Mouse (Mus musculus): ENCODE measurements around the gene Vcp. TPM values are rescaled to one million over a fixed set of nuclear protein-coding genes. Genes with fewer than 3 reads are reported as not detected.

The Vcp gene
- polyA plus RNA-seq, 1 experiment from 2014 or later = 519 TPM

DNA sequence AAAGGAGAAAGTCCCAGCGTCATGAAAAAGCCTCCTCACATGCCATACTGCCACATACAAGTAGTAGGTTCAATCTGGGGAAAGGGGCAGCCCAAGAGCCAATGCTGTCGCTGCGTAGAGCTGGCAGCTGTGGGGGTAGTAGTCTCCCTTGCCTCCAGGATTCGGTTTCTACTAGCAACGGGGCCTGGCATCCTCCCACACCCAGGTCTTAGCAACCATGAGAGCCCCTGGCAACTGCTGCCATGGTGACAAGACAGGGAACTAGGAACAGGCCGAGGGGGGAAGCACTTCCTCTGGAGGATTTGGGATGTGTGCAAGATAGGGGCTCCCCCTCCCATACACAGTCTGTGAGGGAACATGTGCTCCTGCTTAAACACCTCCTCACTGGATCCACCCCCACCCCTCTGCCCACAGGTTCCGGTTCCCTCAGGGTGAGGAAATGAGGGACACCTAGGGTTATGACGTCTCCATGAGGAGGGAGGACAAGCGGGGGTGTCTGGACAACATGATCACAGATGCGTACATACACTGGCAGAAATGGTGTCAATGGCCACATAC lies 53.5 kb downstream of the Vcp start:
- H3K4me2 ChIP-seq (ENCODE audit: low read depth, low read length) = no peak overlapping the region
- H3K9ac ChIP-seq (ENCODE audit: low read length) = no peak overlapping the region
- peaks cover 7% of the 10 kb centered on the region; the same call in 1 of the 2 replicates for H3K27me3 ChIP-seq (ENCODE audit: control insufficient read depth, insufficient read depth, low read depth, low read length)
- no peak for ATAC-seq (ENCODE audit: low read depth)
- no peak overlapping the region for H3K4me3 ChIP-seq (ENCODE audit: low read length)
- no peaks in the 10 kb centered on the region for H3K9me3 ChIP-seq (ENCODE audit: control insufficient read depth, low read length)
- WGBS = 49% methylated on average over 10 of the region's 10 CpGs
- H3K4me1 ChIP-seq (replicated peaks; ENCODE audit: control insufficient read depth, insufficient read depth, low read length) = peaks cover 13% of the 10 kb centered on the region
- H3K27ac ChIP-seq (ENCODE audit: low read length) = no peak overlapping the region
- no peaks in the 10 kb centered on the region for H3K36me3 ChIP-seq (ENCODE audit: control insufficient read depth, insufficient read depth, low read length)

DNA sequence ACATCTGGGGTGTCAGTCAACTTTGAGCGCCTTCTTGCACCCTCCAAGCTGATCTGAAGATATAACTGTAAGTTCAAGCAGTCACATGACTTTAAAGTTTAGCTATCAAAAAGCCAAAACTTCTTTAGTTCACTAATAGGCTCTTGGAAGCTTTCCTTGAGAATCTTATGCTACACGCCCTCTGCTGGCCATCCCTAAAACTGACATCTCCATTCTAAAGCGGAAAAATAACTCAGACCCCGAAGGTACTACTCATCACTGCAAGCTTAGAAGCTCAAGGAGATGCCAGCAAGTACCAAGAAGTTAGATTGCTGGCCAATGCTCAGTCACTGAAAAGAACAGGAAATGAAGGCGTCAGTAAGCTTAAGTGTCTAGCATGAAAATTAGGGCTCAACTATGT lies 54.4 kb downstream of the Vcp start:
- no peak for ATAC-seq (ENCODE audit: low read depth)
- no peak overlapping the region for H3K4me3 ChIP-seq (ENCODE audit: low read length)
- H3K9ac ChIP-seq (ENCODE audit: low read length) = no peak overlapping the region
- 5% methylated on average over 5 of the region's 5 CpGs for WGBS
- H3K4me2 ChIP-seq (ENCODE audit: low read depth, low read length) = no peak overlapping the region
- H3K9me3 ChIP-seq (ENCODE audit: control insufficient read depth, low read length) = no peaks in the 10 kb centered on the region
- H3K4me1 ChIP-seq (replicated peaks; ENCODE audit: control insufficient read depth, insufficient read depth, low read length) = peaks cover 13% of the 10 kb centered on the region
- peaks cover 7% of the 10 kb centered on the region; the same call in 1 of the 2 replicates for H3K27me3 ChIP-seq (ENCODE audit: control insufficient read depth, insufficient read depth, low read depth, low read length)
- H3K36me3 ChIP-seq (ENCODE audit: control insufficient read depth, insufficient read depth, low read length) = no peaks in the 10 kb centered on the region
- H3K27ac ChIP-seq (ENCODE audit: low read length) = no peak overlapping the region

DNA sequence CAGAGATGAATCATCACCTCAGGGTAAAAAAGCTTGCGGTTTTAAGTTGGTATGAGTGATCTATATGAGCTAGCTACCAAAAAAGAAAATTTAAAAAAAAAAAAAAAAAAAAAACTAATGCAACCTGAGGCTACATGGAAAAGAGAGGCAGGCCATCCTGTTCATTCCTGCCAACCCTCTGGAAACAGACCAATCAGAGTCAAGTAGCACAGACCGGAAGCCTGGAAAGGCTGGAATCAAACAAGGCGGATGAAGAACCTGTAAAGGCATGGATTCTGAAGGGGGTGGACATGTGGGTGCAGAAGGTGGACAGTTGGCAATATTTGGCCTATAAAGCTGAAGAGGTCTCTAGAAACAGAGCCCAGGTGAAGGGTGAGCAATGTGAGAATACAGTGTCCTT lies 54.9 kb downstream of the Vcp start:
- 77% methylated on average over 3 of the region's 3 CpGs for WGBS
- H3K27me3 ChIP-seq (ENCODE audit: control insufficient read depth, insufficient read depth, low read depth, low read length) = peaks cover 7% of the 10 kb centered on the region; the same call in 1 of the 2 replicates
- H3K9ac ChIP-seq (ENCODE audit: low read length) = no peak overlapping the region
- no peaks in the 10 kb centered on the region for H3K9me3 ChIP-seq (ENCODE audit: control insufficient read depth, low read length)
- no peak overlapping the region for H3K4me2 ChIP-seq (ENCODE audit: low read depth, low read length)
- H3K36me3 ChIP-seq (ENCODE audit: control insufficient read depth, insufficient read depth, low read length) = no peaks in the 10 kb centered on the region
- H3K27ac ChIP-seq (ENCODE audit: low read length) = no peak overlapping the region
- H3K4me3 ChIP-seq (ENCODE audit: low read length) = no peak overlapping the region
- ATAC-seq (ENCODE audit: low read depth) = no peak
- peaks cover 9% of the 10 kb centered on the region for H3K4me1 ChIP-seq (replicated peaks; ENCODE audit: control insufficient read depth, insufficient read depth, low read length)

DNA sequence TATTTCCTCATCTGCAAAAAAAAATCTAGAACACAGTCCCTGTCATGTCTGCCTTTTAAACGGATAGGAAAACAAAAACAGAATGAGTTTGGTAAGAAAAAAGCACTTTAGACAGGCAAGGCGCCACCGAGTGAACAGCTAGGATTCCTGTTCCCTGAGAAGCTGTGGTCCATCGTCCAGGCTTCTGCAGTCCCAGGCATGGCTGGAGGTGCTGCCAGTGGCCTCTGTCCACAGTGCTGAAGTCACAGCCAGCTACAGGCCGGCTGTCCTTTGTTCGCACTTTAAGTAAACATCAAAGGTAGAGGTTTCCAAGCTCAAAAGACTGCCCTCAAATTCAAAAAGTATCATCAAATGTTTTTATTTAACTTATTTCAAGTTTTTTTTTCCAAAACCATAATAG lies 55.3 kb downstream of the Vcp start:
- Histone ChIP-seq H3K4me2 (ENCODE audit: low read depth, low read length) (no peak overlapping the region), H3K4me1 (replicated peaks; ENCODE audit: control insufficient read depth, insufficient read depth, low read length) (peaks cover 6% of the 10 kb centered on the region; the same call in 1 of the 2 replicates), H3K27ac (ENCODE audit: low read length) (no peak overlapping the region), H3K36me3 (ENCODE audit: control insufficient read depth, insufficient read depth, low read length) (no peaks in the 10 kb centered on the region), H3K27me3 (ENCODE audit: control insufficient read depth, insufficient read depth, low read depth, low read length) (peaks cover 7% of the 10 kb centered on the region; the same call in 1 of the 2 replicates), H3K9ac (ENCODE audit: low read length) (no peak overlapping the region), H3K4me3 (ENCODE audit: low read length) (no peak overlapping the region), H3K9me3 (ENCODE audit: control insufficient read depth, low read length) (no peaks in the 10 kb centered on the region)
- no peak for ATAC-seq (ENCODE audit: low read depth)
- 4% methylated on average over 6 of the region's 6 CpGs for WGBS

DNA sequence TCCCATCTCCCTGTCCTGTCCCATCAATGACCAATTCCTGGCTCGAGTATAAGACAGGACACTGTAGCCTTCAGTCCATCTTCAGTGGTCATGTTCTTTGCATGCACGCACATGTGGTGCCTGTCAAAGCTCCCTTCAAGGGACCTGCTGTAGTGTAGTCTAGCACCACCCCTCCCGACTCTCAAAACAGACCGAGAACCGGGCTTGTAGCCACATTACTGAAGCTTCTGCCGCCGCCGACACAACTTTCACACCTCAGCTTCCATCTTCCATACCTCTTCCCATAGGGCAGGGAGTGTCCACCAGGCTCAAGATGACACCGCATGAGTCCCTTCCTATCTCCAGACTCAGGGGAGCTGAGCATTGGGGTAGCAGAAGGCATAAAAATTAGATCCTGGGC lies 56.1 kb downstream of the Vcp start:
- H3K9me3 ChIP-seq (ENCODE audit: control insufficient read depth, low read length) = no peaks in the 10 kb centered on the region
- H3K36me3 ChIP-seq (ENCODE audit: control insufficient read depth, insufficient read depth, low read length) = no peaks in the 10 kb centered on the region
- no peak overlapping the region for H3K9ac ChIP-seq (ENCODE audit: low read length)
- no peak overlapping the region for H3K4me2 ChIP-seq (ENCODE audit: low read depth, low read length)
- H3K27ac ChIP-seq (ENCODE audit: low read length) = no peak overlapping the region
- WGBS = 81% methylated on average over 9 of the region's 9 CpGs
- peaks cover 7% of the 10 kb centered on the region; the same call in 1 of the 2 replicates for H3K27me3 ChIP-seq (ENCODE audit: control insufficient read depth, insufficient read depth, low read depth, low read length)
- peaks cover 5% of the 10 kb centered on the region; the same call in 1 of the 2 replicates for H3K4me1 ChIP-seq (replicated peaks; ENCODE audit: control insufficient read depth, insufficient read depth, low read length)
- no peak for ATAC-seq (ENCODE audit: low read depth)
- no peak overlapping the region for H3K4me3 ChIP-seq (ENCODE audit: low read length)

DNA sequence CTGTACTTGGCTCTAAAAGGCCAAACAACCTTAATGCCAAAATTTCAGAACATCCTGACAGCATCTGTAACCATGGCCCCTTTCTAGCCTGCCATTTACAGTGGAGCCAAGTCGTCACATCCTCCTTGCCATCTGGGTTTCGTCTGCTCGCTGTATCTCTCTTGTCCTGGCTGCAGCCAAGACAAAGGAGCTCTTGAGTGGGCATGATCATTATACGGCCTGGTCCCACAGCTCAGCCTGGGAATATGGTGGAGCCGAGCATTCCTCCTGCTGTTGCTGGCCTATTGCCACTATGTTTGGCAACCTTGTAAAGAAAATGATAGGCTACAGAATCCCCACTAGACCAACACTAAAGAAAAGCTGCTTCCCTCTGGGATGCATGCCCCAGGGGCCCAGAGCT lies 57.0 kb downstream of the Vcp start:
- no peak overlapping the region for H3K4me2 ChIP-seq (ENCODE audit: low read depth, low read length)
- peak; percentile 40; the same call in 1 of the 2 replicates for ATAC-seq (ENCODE audit: low read depth)
- no peaks in the 10 kb centered on the region for H3K9me3 ChIP-seq (ENCODE audit: control insufficient read depth, low read length)
- H3K27ac ChIP-seq (ENCODE audit: low read length) = no peak overlapping the region
- no peak overlapping the region for H3K4me3 ChIP-seq (ENCODE audit: low read length)
- no peak overlapping the region for H3K9ac ChIP-seq (ENCODE audit: low read length)
- H3K4me1 ChIP-seq (replicated peaks; ENCODE audit: control insufficient read depth, insufficient read depth, low read length) = 0 out of 2 replicates have a peak, but pooled peaks cover 3% of the 10 kb centered on the region
- H3K36me3 ChIP-seq (ENCODE audit: control insufficient read depth, insufficient read depth, low read length) = no peaks in the 10 kb centered on the region
- H3K27me3 ChIP-seq (ENCODE audit: control insufficient read depth, insufficient read depth, low read depth, low read length) = peaks cover 7% of the 10 kb centered on the region; the same call in 1 of the 2 replicates
- 52% methylated on average over 5 of the region's 5 CpGs for WGBS

DNA sequence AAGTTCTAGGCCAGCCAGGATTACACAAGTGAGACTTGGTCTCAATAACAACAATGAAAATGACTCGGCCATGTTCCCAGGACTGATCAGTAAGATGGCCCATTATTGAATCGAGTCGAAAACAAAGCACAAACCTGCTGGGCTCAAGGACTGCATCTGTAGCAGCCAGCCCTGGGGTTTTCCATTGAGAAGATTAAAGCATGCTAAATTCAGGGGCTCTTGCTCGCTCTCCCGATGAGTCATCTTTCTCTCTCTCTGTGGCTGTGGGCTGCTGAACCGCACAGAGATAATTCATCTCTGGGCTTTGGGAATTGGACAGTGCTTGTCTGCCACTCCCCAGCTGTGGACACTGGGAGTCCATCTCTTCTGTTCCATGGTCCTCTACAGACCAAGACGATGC lies 58.9 kb downstream of the Vcp start:
- 80% methylated on average over 7 of the region's 7 CpGs for WGBS
- ATAC-seq (ENCODE audit: low read depth) = no peak
- no peak overlapping the region for H3K27ac ChIP-seq (ENCODE audit: low read length)
- no peak overlapping the region for H3K9ac ChIP-seq (ENCODE audit: low read length)
- no peak overlapping the region for H3K4me2 ChIP-seq (ENCODE audit: low read depth, low read length)
- no peaks in the 10 kb centered on the region for H3K9me3 ChIP-seq (ENCODE audit: control insufficient read depth, low read length)
- H3K4me1 ChIP-seq (replicated peaks; ENCODE audit: control insufficient read depth, insufficient read depth, low read length) = 0 out of 2 replicates have a peak, but pooled peaks cover 3% of the 10 kb centered on the region
- no peaks in the 10 kb centered on the region for H3K36me3 ChIP-seq (ENCODE audit: control insufficient read depth, insufficient read depth, low read length)
- no peak overlapping the region for H3K4me3 ChIP-seq (ENCODE audit: low read length)
- H3K27me3 ChIP-seq (ENCODE audit: control insufficient read depth, insufficient read depth, low read depth, low read length) = peaks cover 3% of the 10 kb centered on the region; the same call in 1 of the 2 replicates

DNA sequence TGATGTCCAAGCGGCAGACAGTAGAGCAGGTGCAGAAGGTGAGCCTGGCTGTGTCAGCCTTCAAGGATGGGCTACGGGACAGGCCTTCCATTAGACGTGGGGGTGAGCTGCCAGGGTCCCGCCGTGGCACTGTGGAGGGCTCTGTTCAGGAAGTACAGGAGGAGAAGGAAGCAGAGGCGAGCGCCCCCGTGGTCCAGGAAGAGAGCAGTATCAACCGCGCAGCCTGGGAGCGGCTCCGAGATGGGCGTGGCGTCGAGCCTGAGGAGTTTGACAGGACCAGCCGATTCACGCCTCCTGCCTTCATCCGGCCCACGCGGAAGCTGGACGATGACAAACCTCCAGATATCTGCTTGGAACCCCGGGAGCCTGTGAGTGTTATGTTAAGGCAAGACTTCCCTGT lies 66.7 kb downstream of the Vcp start:
- Histone ChIP-seq H3K27me3 (ENCODE audit: control insufficient read depth, insufficient read depth, low read depth, low read length) (peaks cover 7% of the 10 kb centered on the region; the same call in 1 of the 2 replicates), H3K4me1 (replicated peaks; ENCODE audit: control insufficient read depth, insufficient read depth, low read length) (no peaks in the 10 kb centered on the region), H3K36me3 (ENCODE audit: control insufficient read depth, insufficient read depth, low read length) (no peaks in the 10 kb centered on the region), H3K9ac (ENCODE audit: low read length) (no peak overlapping the region), H3K27ac (ENCODE audit: low read length) (no peak overlapping the region), H3K9me3 (ENCODE audit: control insufficient read depth, low read length) (no peaks in the 10 kb centered on the region), H3K4me2 (ENCODE audit: low read depth, low read length) (peak overlapping the region; percentile 42), H3K4me3 (ENCODE audit: low read length) (peak overlapping the region; percentile 17)
- 7% methylated on average over 22 of the region's 22 CpGs for WGBS
- peak; percentile 77 for ATAC-seq (ENCODE audit: low read depth)

DNA sequence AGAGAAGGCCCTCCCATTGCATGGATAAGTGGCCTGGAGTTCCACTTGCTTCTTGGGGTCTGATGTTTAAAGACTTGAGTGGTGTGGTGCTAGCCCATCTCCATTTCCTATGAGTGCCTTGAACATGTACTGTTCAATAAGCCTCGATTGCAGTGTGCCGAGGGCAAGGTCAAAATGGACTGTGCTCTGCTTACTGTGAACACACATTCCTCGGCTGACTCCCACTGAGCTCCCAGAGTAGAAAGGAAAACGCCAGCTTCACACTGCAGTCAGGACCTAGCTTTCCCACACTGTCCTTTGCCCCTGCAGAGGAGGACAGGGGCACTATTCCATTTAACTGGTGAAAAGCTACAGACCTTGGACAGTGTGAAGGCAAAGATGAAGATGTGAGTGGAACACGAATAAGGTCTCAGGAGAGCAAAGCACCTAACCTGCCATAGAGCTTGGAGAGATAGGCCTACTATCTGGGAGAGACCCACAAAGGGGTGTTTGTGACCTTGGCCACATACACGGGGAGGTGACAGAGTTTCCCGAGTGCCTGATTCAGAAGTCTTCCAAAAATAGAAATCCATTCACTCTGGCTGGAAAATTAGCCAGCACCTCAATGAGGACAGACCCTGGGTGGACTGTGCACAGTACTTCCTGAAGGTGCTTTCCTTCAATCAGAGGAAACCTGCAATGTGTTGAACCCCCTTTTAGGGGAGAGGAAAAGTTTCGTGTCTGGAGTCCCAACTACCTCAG lies 67.9 kb downstream of the Vcp start:
- H3K4me2 ChIP-seq (ENCODE audit: low read depth, low read length) = no peak overlapping the region

More for the DNA sequence above, 67.9 kb downstream of the Vcp start:
- H3K4me1 ChIP-seq (replicated peaks; ENCODE audit: control insufficient read depth, insufficient read depth, low read length) = no peaks in the 10 kb centered on the region
- no peak for ATAC-seq (ENCODE audit: low read depth)
- no peak overlapping the region for H3K9ac ChIP-seq (ENCODE audit: low read length)
- H3K27ac ChIP-seq (ENCODE audit: low read length) = no peak overlapping the region
- H3K9me3 ChIP-seq (ENCODE audit: control insufficient read depth, low read length) = no peaks in the 10 kb centered on the region
- no peaks in the 10 kb centered on the region for H3K36me3 ChIP-seq (ENCODE audit: control insufficient read depth, insufficient read depth, low read length)
- WGBS = 55% methylated on average over 8 of the region's 8 CpGs
- peaks cover 4% of the 10 kb centered on the region; the same call in 1 of the 2 replicates for H3K27me3 ChIP-seq (ENCODE audit: control insufficient read depth, insufficient read depth, low read depth, low read length)
- no peak overlapping the region for H3K4me3 ChIP-seq (ENCODE audit: low read length)

All from lung, embryonic 16.5 days (tissue).